Comparison of ENCODE assay signal across 8 mouse cellular contexts in the genomic region with DNA sequence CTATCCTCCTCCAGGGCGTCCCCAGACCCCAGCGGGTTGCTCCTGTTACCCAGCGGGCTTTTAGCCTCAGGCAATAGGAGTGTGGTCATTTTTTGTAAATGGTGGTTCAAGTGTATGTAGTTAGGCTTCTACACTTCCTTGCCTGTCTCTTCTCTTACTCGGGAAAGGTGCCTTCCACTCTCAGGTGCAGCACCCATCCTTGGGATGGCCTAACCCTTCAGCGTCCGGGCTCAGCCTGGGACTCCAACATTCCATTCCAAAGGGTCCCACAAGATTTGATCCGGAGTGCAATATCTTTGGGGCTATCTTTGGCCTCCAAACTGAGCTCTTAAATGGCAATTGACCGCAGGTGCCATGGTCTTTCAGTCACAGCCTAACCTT.
A peak's percentile ranks its signal among the peaks of the same experiment; 100 is the strongest.
DNase-seq lines count a peak whose midpoint lies in the region; ATAC-seq and TF ChIP-seq lines count a peak whose summit lies in the region.
"Had no signal": no experiment of that assay in that cellular context is flagged by ENCODE, and none has a peak within 500 bp of the region (broad histone marks: within the 10 kb centered on the region; RNA-seq: fewer than 3 reads in every experiment).

No protein-coding gene starts in this region.

- TF ChIP-seq CTCF in left cerebral cortex, adult 2 months (IDR thresholded peaks at IDR 0.05), result no peak
- TF ChIP-seq CTCF in olfactory bulb, adult 2 months (IDR thresholded peaks at IDR 0.05; ENCODE audit: insufficient read depth, low read depth, low read length), result no peak

- H3K9me3 ChIP-seq in forebrain, embryonic 12.5 days, result no peaks in the 10 kb centered on the region
- no peaks in the 10 kb centered on the region for H3K9me3 ChIP-seq in intestine, embryonic 16.5 days (ENCODE audit: control insufficient read depth, low read length)

- no peak overlapping the region for H3K27ac ChIP-seq in left cerebral cortex, adult 2 months
- peak overlapping the region; percentile 46; the same call in 1 of the 2 replicates for H3K27ac ChIP-seq in forebrain, embryonic 12.5 days
- H3K27ac ChIP-seq in intestine, embryonic 16.5 days (ENCODE audit: low read length), result no peak overlapping the region
- H3K27ac ChIP-seq in olfactory bulb, adult 2 months (ENCODE audit: insufficient read depth, low read depth, low read length), result peak overlapping the region; percentile 41

- TF ChIP-seq POLR2A in olfactory bulb, adult 2 months (IDR thresholded peaks at IDR 0.05; ENCODE audit: insufficient read depth, low read depth, low read length), result no peak

- peak overlapping the region; percentile 98 for H3K4me2 ChIP-seq in forebrain, embryonic 12.5 days
- H3K4me2 ChIP-seq in intestine, embryonic 16.5 days (ENCODE audit: low read depth, low read length), result peak overlapping the region; percentile 96

- DNase-seq in left cerebral cortex, adult 2 months (ENCODE audit: extremely low spot score in 1 of 2, low spot score in 2 of 2), result no peak
- no peak for DNase-seq in left cerebral cortex, adult 9 months (ENCODE audit: low spot score in 2 of 2)
- no peak for DNase-seq in thymus, postnatal 4 days
- DNase-seq in T-cell, adult 2 months (ENCODE audit: low spot score), result no peak

- 1% methylated on average over 8 of the region's 8 CpGs for WGBS in forebrain, embryonic 12.5 days
- WGBS in intestine, embryonic 16.5 days, result 2% methylated on average over 8 of the region's 8 CpGs
- 3% methylated on average over 8 of the region's 8 CpGs for WGBS in olfactory bulb, adult 2 months

- H3K4me3 ChIP-seq in left cerebral cortex, adult 2 months, result peak overlapping the region; percentile 56
- peak overlapping the region; percentile 69 for H3K4me3 ChIP-seq in forebrain, embryonic 12.5 days (replicated peaks)
- peak overlapping the region; percentile 56 for H3K4me3 ChIP-seq in intestine, embryonic 16.5 days (ENCODE audit: low read length)
- H3K4me3 ChIP-seq in olfactory bulb, adult 2 months (ENCODE audit: insufficient read depth, low read depth, low read length), result peak overlapping the region; percentile 84

- H3K27me3 ChIP-seq in forebrain, embryonic 12.5 days, result peaks cover 16% of the 10 kb centered on the region; the same call in 1 of the 2 replicates
- H3K27me3 ChIP-seq in intestine, embryonic 16.5 days (replicated peaks; ENCODE audit: control insufficient read depth, insufficient read depth, low read length), result peaks cover 15% of the 10 kb centered on the region

- ATAC-seq in forebrain, embryonic 12.5 days (ENCODE audit: low FRiP score), result no peak
- ATAC-seq in intestine, embryonic 16.5 days, result peak; percentile 18; the same call in 1 of the 2 replicates
- ATAC-seq: Patski had no signal

- H3K36me3 ChIP-seq in forebrain, embryonic 12.5 days (replicated peaks), result no peaks in the 10 kb centered on the region
- no peaks in the 10 kb centered on the region for H3K36me3 ChIP-seq in intestine, embryonic 16.5 days (ENCODE audit: control insufficient read depth, insufficient read depth, low read length)

- intact Hi-C loops in left cerebral cortex, adult 2 months (cut with DNase I), result loop anchor here (10.0 kb wide), 1 partner anchor 602 kb away; no protein-coding TSS in a partner anchor

- H3K4me1 ChIP-seq in forebrain, embryonic 12.5 days, result peaks cover 12% of the 10 kb centered on the region
- peaks cover 3% of the 10 kb centered on the region; the same call in 1 of the 2 replicates for H3K4me1 ChIP-seq in intestine, embryonic 16.5 days (ENCODE audit: control insufficient read depth, insufficient read depth, low read length)
- no peaks in the 10 kb centered on the region for H3K4me1 ChIP-seq in olfactory bulb, adult 2 months (ENCODE audit: control insufficient read depth, insufficient read depth, low read length)

- H3K9ac ChIP-seq in forebrain, embryonic 12.5 days, result peak overlapping the region; percentile 59; the same call in 1 of the 2 replicates
- no peak overlapping the region; the same call in 1 of the 2 replicates for H3K9ac ChIP-seq in intestine, embryonic 16.5 days (ENCODE audit: low read depth, low read length)

Comparison
In these comparisons a context has a peak if more than half of its experiments do, and no peak if none do; other contexts are left out.
1. H3K27ac ChIP-seq: peak in forebrain, embryonic 12.5 days (single experiment) and olfactory bulb, adult 2 months (single experiment); none in left cerebral cortex, adult 2 months (single experiment) and intestine, embryonic 16.5 days (single experiment).
2. Peak in every context shown above with its lines, with median percentiles within 50 percentile points of each other: H3K4me3 ChIP-seq.